7 mouse cellular contexts compared by ENCODE assay signal in genomic region chr10:128337306-128338181, GRCm38 (mm10). TPM values are rescaled to one million over a fixed set of nuclear protein-coding genes. Genes with fewer than 3 reads are reported as not detected.
DNase-seq lines count a peak whose midpoint lies in the region; ATAC-seq lines count a peak whose summit lies in the region.

TSS of gene Cs (plus strand) at chr10:128337734.

- H3K9ac ChIP-seq in intestine, embryonic 15.5 days, result peak within 1 kb of the TSS; percentile 93

- DNase-seq in adrenal gland, adult 2 months, result peak; percentile 98
- peak; percentile 95 for DNase-seq in embryo, embryonic 11.5 days (ENCODE audit: low read depth, low spot score)
- peak; percentile 95 to 98 for DNase-seq in gastrocnemius, postnatal 36 days
- DNase-seq in left cerebral cortex, postnatal 25 days (ENCODE audit: low spot score in 2 of 2), result peak; percentile 93 to 98
- DNase-seq in midbrain, embryonic 10.5 days (ENCODE audit: low spot score), result peak; percentile 97
- DNase-seq in right cerebral cortex, postnatal 4 days, result peak; percentile 96

- intact Hi-C loops in gastrocnemius, postnatal 36 days (cut with DNase I), result loop anchor here (5.0 kb wide), 1 partner anchor 40 kb away; the partner anchor contains the start of gene Ankrd52
- intact Hi-C loops in left cerebral cortex, postnatal 25 days (cut with DNase I), result loop anchor here (1.0 to 5.0 kb wide), 3 partner anchors 34 to 71 kb away; partner anchors contain the start of genes Ankrd52 and Pan2

- H3K4me2 ChIP-seq in intestine, embryonic 15.5 days (replicated peaks), result peak within 1 kb of the TSS; percentile 79

- H3K9me3 ChIP-seq in intestine, embryonic 15.5 days, result no peaks in the 10 kb centered on the region
- H3K9me3 ChIP-seq in midbrain, embryonic 10.5 days (replicated peaks), result no peaks in the 10 kb centered on the region

- WGBS in intestine, embryonic 15.5 days, result under 1% methylated on average over 61 of the region's 61 CpGs
- WGBS in midbrain, embryonic 10.5 days, result 2% methylated on average over 61 of the region's 61 CpGs

- ATAC-seq in intestine, embryonic 15.5 days, result peak; percentile 97

- H3K27ac ChIP-seq in intestine, embryonic 15.5 days, result peak within 1 kb of the TSS; percentile 97
- H3K27ac ChIP-seq in midbrain, embryonic 10.5 days (replicated peaks), result peak within 1 kb of the TSS; percentile 94

- H3K27me3 ChIP-seq in intestine, embryonic 15.5 days (replicated peaks), result no peaks in the 10 kb centered on the region
- H3K27me3 ChIP-seq in midbrain, embryonic 10.5 days (ENCODE audit: low read depth, poor library complexity, severe bottlenecking), result no peaks in the 10 kb centered on the region

- no peaks in the 10 kb centered on the region for H3K36me3 ChIP-seq in intestine, embryonic 15.5 days
- peaks cover 21% of the 10 kb centered on the region for H3K36me3 ChIP-seq in midbrain, embryonic 10.5 days

- H3K4me1 ChIP-seq in intestine, embryonic 15.5 days (replicated peaks), result peaks cover 21% of the 10 kb centered on the region
- peaks cover 28% of the 10 kb centered on the region for H3K4me1 ChIP-seq in midbrain, embryonic 10.5 days

- H3K4me3 ChIP-seq in intestine, embryonic 15.5 days (replicated peaks), result peak within 1 kb of the TSS; percentile 98
- peak within 1 kb of the TSS; percentile 90 for H3K4me3 ChIP-seq in midbrain, embryonic 10.5 days

RNA-seq across cellular contexts. Expression of gene Cs, which starts in this region (rescaled TPM):
- 100 to 1,000 TPM; 391 to 444 TPM for total RNA-seq in adrenal gland, adult 2 months (2021)
- polyA plus RNA-seq in adrenal gland, adult 2 months (2012; rRNA removed), result 315 and 332 TPM in 2 replicates
- total RNA-seq in gastrocnemius, postnatal 36 days (2021), result 100 to 1,000 TPM; 586 to 610 TPM
- polyA plus RNA-seq in intestine, embryonic 15.5 days (2015; fragmentation: Nextera tagmentation; extraction: Ambion mirVana), result 269 and 282 TPM in 2 replicates
- 100 to 1,000 TPM; 227 to 229 TPM for total RNA-seq in left cerebral cortex, postnatal 25 days (2021)
- 237 and 248 TPM in 2 replicates for polyA plus RNA-seq in midbrain, embryonic 10.5 days (2016; fragmentation: Nextera tagmentation; extraction: Ambion mirVana)

Comparison
In these comparisons a context has a peak if more than half of its experiments do, and no peak if none do; other contexts are left out.
1. Peak in every context shown above with its lines: DNase-seq, ATAC-seq, H3K4me3 ChIP-seq and H3K27ac ChIP-seq.